Mouse (Mus musculus): ENCODE data around the gene Pde1a. TPM values are rescaled to one million over a fixed set of nuclear protein-coding genes. Genes with fewer than 3 reads are reported as not detected.

Gene Pde1a
- total and polyA plus RNA-seq, 2 experiments from 2014 or later = 13.2 to 17.0 TPM

GRCm38 (mm10) chr2:79785541-79786134, 343.6 kb downstream of the Pde1a start:
- no peaks in the 10 kb centered on the region for H3K36me3 ChIP-seq (ENCODE audit: insufficient read depth, low read length)
- TF ChIP-seq CTCF (IDR thresholded peaks at IDR 0.05) = no peak
- H3K9me3 ChIP-seq (ENCODE audit: low read length) = no peaks in the 10 kb centered on the region
- H3K27ac ChIP-seq (ENCODE audit: low read depth, low read length) = no peak overlapping the region
- H3K27me3 ChIP-seq (ENCODE audit: insufficient read depth, low read length) = no peaks in the 10 kb centered on the region
- H3K4me3 ChIP-seq (ENCODE audit: low read depth, low read length) = no peak overlapping the region
- DNase-seq (ENCODE audit: low spot score) (no peak), ATAC-seq (ENCODE audit: low FRiP score) (no peak)
- H3K9ac ChIP-seq (replicated peaks; ENCODE audit: low read length, poor library complexity, severe bottlenecking) = no peak overlapping the region
- H3K4me1 ChIP-seq (ENCODE audit: insufficient read depth, low read length) = no peaks in the 10 kb centered on the region
- WGBS = 67% methylated on average over 8 of the region's 8 CpGs
- no peak overlapping the region for H3K4me2 ChIP-seq (ENCODE audit: low read depth, low read length, poor library complexity, severe bottlenecking)

Other genes with a start within 250 kb of the Pde1a start
- gene Prdx6b, start 163.0 kb upstream of the Pde1a start, total RNA-seq (2014; rRNA removed) = not detected in 2 replicates
- not detected in 2 replicates for gene Prdx6b, start 163.0 kb upstream of the Pde1a start, polyA plus RNA-seq (2015; fragmentation: Nextera tagmentation; extraction: Ambion mirVana)
- 65.8 and 82.3 TPM in 2 replicates for gene Dnajc10, start 186.0 kb upstream of the Pde1a start, total RNA-seq (2014; rRNA removed)
- gene Dnajc10, start 186.0 kb upstream of the Pde1a start, polyA plus RNA-seq (2015; fragmentation: Nextera tagmentation; extraction: Ambion mirVana) = 59.4 and 65.8 TPM in 2 replicates

Measured in midbrain, postnatal 0 days (tissue).